In genomic region chr16:45378959-45379358, GRCm38 (mm10) we compare ENCODE assay signal across 16 mouse cellular contexts. TPM values are rescaled to one million over a fixed set of nuclear protein-coding genes. Genes with fewer than 3 reads are reported as not detected.
"Had no signal": no experiment of that assay in that cellular context is flagged by ENCODE, and none has a peak within 500 bp of the region (broad histone marks: within the 10 kb centered on the region; RNA-seq: fewer than 3 reads in every experiment).

No protein-coding gene starts in this region.

- H3K4me1 ChIP-seq: kidney, embryonic 15.5 days; limb, embryonic 10.5 days; liver, embryonic 12.5 days; liver, embryonic 15.5 days had no signal

- H3K27me3 ChIP-seq: kidney, embryonic 15.5 days; limb, embryonic 13.5 days; liver, embryonic 12.5 days; liver, embryonic 15.5 days had no signal

- ATAC-seq: liver, embryonic 12.5 days had no signal

- H3K9ac ChIP-seq: kidney, embryonic 15.5 days; limb, embryonic 13.5 days; liver, embryonic 12.5 days; liver, embryonic 15.5 days; lung, embryonic 14.5 days had no signal

- H3K4me3 ChIP-seq: kidney, embryonic 15.5 days; limb, embryonic 10.5 days; limb, embryonic 13.5 days; liver, embryonic 12.5 days; liver, embryonic 15.5 days had no signal

- H3K36me3 ChIP-seq: kidney, embryonic 15.5 days; limb, embryonic 10.5 days; limb, embryonic 13.5 days; liver, embryonic 12.5 days; liver, embryonic 15.5 days had no signal

- H3K27ac ChIP-seq: kidney, embryonic 15.5 days; limb, embryonic 10.5 days; limb, embryonic 13.5 days; liver, embryonic 12.5 days; liver, embryonic 15.5 days; stomach, postnatal 0 days had no signal

- DNase-seq: kidney, adult 18-20 months; liver; lung, embryonic 14.5 days; lung, postnatal 10 days; lung, postnatal 4 days; midbrain, embryonic 14.5 days; thymus, adult 2 months; thymus, postnatal 14 days; thymus, postnatal 4 days had no signal

RNA-seq across cellular contexts. Expression of gene Cd200, which starts 29.9 kb away (rescaled TPM):
- total RNA-seq: megakaryocyte-erythroid progenitor cell, adult 5-6 weeks had no signal
